Mouse (Mus musculus) liver, embryonic 14.5 days (tissue): ENCODE measurements around the gene Ric8a.

Source experiments
- CTCF ChIP-seq: IDR thresholded peaks from 2 replicates; pipeline ENCODE4 v1.5.1; 2016; ENCODE audit warnings: antibody characterized with exemption, low read depth, control low read depth
- EP300 ChIP-seq: IDR thresholded peaks from 2 replicates; pipeline ENCODE4 v1.6.1; 2016; ENCODE audit warnings: antibody characterized with exemption, low read depth

- TF ChIP-seq CTCF (no peak), EP300 (no peak)
Measured at GRCm38 (mm10) chr7:140851916-140852315, 4.8 kb upstream of the Ric8a start.
